In genomic region chr11:81041671-81042070, GRCm38 (mm10) we compare ENCODE assay signal across 16 mouse cellular contexts.
"Had no signal": no experiment of that assay in that cellular context is flagged by ENCODE, and none has a peak within 500 bp of the region (broad histone marks: within the 10 kb centered on the region; RNA-seq: fewer than 3 reads in every experiment).

No protein-coding gene starts in this region.

- H3K4me3 ChIP-seq: lung, embryonic 15.5 days; midbrain, embryonic 10.5 days; midbrain, embryonic 12.5 days; myocyte; neural tube, embryonic 12.5 days; stomach, embryonic 15.5 days had no signal

- DNase-seq: liver, postnatal 0 days; lung, adult 2 months; lung, postnatal 14 days; lung, postnatal 36 days; midbrain, embryonic 14.5 days; right cerebral cortex, postnatal 14 days; thymus, adult 2 months; thymus, postnatal 25 days; thymus, postnatal 4 days had no signal

- H3K4me1 ChIP-seq: lung, embryonic 15.5 days; stomach, embryonic 15.5 days had no signal

- H3K27ac ChIP-seq: lung, embryonic 15.5 days; midbrain, embryonic 10.5 days; midbrain, embryonic 12.5 days; neural tube, embryonic 12.5 days; stomach, embryonic 15.5 days; stomach, postnatal 0 days had no signal

- H3K9me3 ChIP-seq: lung, embryonic 15.5 days; midbrain, embryonic 10.5 days; midbrain, embryonic 12.5 days; neural tube, embryonic 12.5 days; stomach, embryonic 15.5 days had no signal

- H3K9ac ChIP-seq: liver, postnatal 0 days; lung, embryonic 15.5 days; midbrain, embryonic 12.5 days; neural tube, embryonic 12.5 days; stomach, embryonic 15.5 days had no signal

- H3K36me3 ChIP-seq: lung, embryonic 15.5 days; midbrain, embryonic 10.5 days; midbrain, embryonic 12.5 days; neural tube, embryonic 12.5 days; stomach, embryonic 15.5 days had no signal
